Mouse (Mus musculus) ES-Bruce4 (cell line): ENCODE data around the gene 0610030E20Rik.

Experiments
- CTCF ChIP-seq: IDR thresholded peaks from one replicate; pipeline ENCODE4 v1.8.1; 2011; ENCODE audit warnings: low read depth, low read length
- POLR2A ChIP-seq: IDR thresholded peaks from one replicate; pipeline ENCODE4 v1.8.1; 2011; ENCODE audit warnings: low read length; ENCODE audit not compliant: insufficient read depth

GRCm38 (mm10) chr6:72383952-72384351, 36.8 kb downstream of the 0610030E20Rik start:
- TF ChIP-seq POLR2A, result no peak
- TF ChIP-seq CTCF, result no peak
